Mouse (Mus musculus) granulocyte monocyte progenitor cell, adult 5-6 weeks (primary cell): Measurements from ENCODE around the gene Paqr4. TPM values are rescaled to one million over a fixed set of nuclear protein-coding genes. Genes with fewer than 3 reads are reported as not detected.

Experiments used
- total RNA-seq, 2 experiments: library from RNA; stranded (forward) in 1 of 2; stranded (reverse) in 1 of 2; fragments of 200-712, 200-1000 nt in 1 of 2; fragments of >200 nt in 1 of 2; fragmentation: Nextera tagmentation in 1 of 2; gene quantifications; 2 replicates each; pipeline ENCODE4 v1.2.3; 2014 to 2017

The Paqr4 gene
- total RNA-seq, 2 experiments from 2014 or later = 0.69 to 2.5 TPM

Other genes starting within 250 kb of the Paqr4 start
- gene Zfp213, start 176.6 kb downstream of the Paqr4 start, total RNA-seq (2014; fragmentation: Nextera tagmentation) = 4.9 and 6.9 TPM in 2 replicates
- 9.7 and 10.7 TPM in 2 replicates for gene Zfp213, start 176.6 kb downstream of the Paqr4 start, total RNA-seq (2017)
- 1.7 and 2.2 TPM in 2 replicates for gene Zfp13, start 141.4 kb downstream of the Paqr4 start, total RNA-seq (2014; fragmentation: Nextera tagmentation)
- gene Zfp13, start 141.4 kb downstream of the Paqr4 start, total RNA-seq (2017) = 0.46 and 0.56 TPM in 2 replicates
- not detected in 2 replicates for gene Zscan10, start 140.0 kb downstream of the Paqr4 start, total RNA-seq (2014; fragmentation: Nextera tagmentation)
- not detected in 2 replicates for gene Zscan10, start 140.0 kb downstream of the Paqr4 start, total RNA-seq (2017)
- gene Mmp25, start 95.6 kb downstream of the Paqr4 start, total RNA-seq (2014; fragmentation: Nextera tagmentation) = not detected in 2 replicates
- gene Mmp25, start 95.6 kb downstream of the Paqr4 start, total RNA-seq (2017) = 0.47 and 0.57 TPM in 2 replicates
- not detected in 2 replicates for gene Bicdl2, start 80.4 kb downstream of the Paqr4 start, total RNA-seq (2014; fragmentation: Nextera tagmentation)
- gene Bicdl2, start 80.4 kb downstream of the Paqr4 start, total RNA-seq (2017) = not detected in 2 replicates
- 48.9 and 51.5 TPM in 2 replicates for gene Hcfc1r1, start 67.3 kb downstream of the Paqr4 start, total RNA-seq (2014; fragmentation: Nextera tagmentation)
- 13.5 and 16.6 TPM in 2 replicates for gene Hcfc1r1, start 67.3 kb downstream of the Paqr4 start, total RNA-seq (2017)
- gene Thoc6, start 67.0 kb downstream of the Paqr4 start, total RNA-seq (2014; fragmentation: Nextera tagmentation) = 49.8 and 50.2 TPM in 2 replicates
- 37.1 and 39.3 TPM in 2 replicates for gene Thoc6, start 67.0 kb downstream of the Paqr4 start, total RNA-seq (2017)
- gene Tnfrsf12a, start 63.4 kb downstream of the Paqr4 start, total RNA-seq (2014; fragmentation: Nextera tagmentation) = 5.1 and 7.8 TPM in 2 replicates
- gene Tnfrsf12a, start 63.4 kb downstream of the Paqr4 start, total RNA-seq (2017) = 4.7 and 7.7 TPM in 2 replicates
- gene Cldn6, start 61.6 kb downstream of the Paqr4 start, total RNA-seq (2014; fragmentation: Nextera tagmentation) = 0.67 TPM in 1 of 2 replicates, not detected in the other
- not detected in 2 replicates for gene Cldn6, start 61.6 kb downstream of the Paqr4 start, total RNA-seq (2017)
- not detected in 2 replicates for gene Cldn9, start 56.8 kb downstream of the Paqr4 start, total RNA-seq (2014; fragmentation: Nextera tagmentation)
- not detected in 2 replicates for gene Cldn9, start 56.8 kb downstream of the Paqr4 start, total RNA-seq (2017)
- gene 1520401A03Rik, start 18.1 kb downstream of the Paqr4 start, total RNA-seq (2014; fragmentation: Nextera tagmentation) = not detected in 2 replicates
- gene 1520401A03Rik, start 18.1 kb downstream of the Paqr4 start, total RNA-seq (2017) = not detected in 2 replicates
- gene Pkmyt1, start 14.5 kb downstream of the Paqr4 start, total RNA-seq (2014; fragmentation: Nextera tagmentation) = 63.7 and 86.7 TPM in 2 replicates
- gene Pkmyt1, start 14.5 kb downstream of the Paqr4 start, total RNA-seq (2017) = 22.0 and 24.3 TPM in 2 replicates
- not detected in 2 replicates for gene Kremen2, start 5.0 kb upstream of the Paqr4 start, total RNA-seq (2014; fragmentation: Nextera tagmentation)
- not detected in 2 replicates for gene Kremen2, start 5.0 kb upstream of the Paqr4 start, total RNA-seq (2017)
- 10.3 and 17.5 TPM in 2 replicates for gene Flywch1, start 30.7 kb upstream of the Paqr4 start, total RNA-seq (2014; fragmentation: Nextera tagmentation)
- 15.2 and 22.4 TPM in 2 replicates for gene Flywch1, start 30.7 kb upstream of the Paqr4 start, total RNA-seq (2017)
- gene Flywch2, start 45.2 kb upstream of the Paqr4 start, total RNA-seq (2014; fragmentation: Nextera tagmentation) = 0.80 and 7.2 TPM in 2 replicates
- gene Flywch2, start 45.2 kb upstream of the Paqr4 start, total RNA-seq (2017) = 0.30 TPM in 1 of 2 replicates, not detected in the other
- gene Srrm2, start 49.7 kb upstream of the Paqr4 start, total RNA-seq (2014; fragmentation: Nextera tagmentation) = 563 and 623 TPM in 2 replicates
- 126 TPM in 2 replicates for gene Srrm2, start 49.7 kb upstream of the Paqr4 start, total RNA-seq (2017)
- 318 and 455 TPM in 2 replicates for gene Elob, start 88.3 kb upstream of the Paqr4 start, total RNA-seq (2014; fragmentation: Nextera tagmentation)
- 124 and 129 TPM in 2 replicates for gene Elob, start 88.3 kb upstream of the Paqr4 start, total RNA-seq (2017)
- gene Prss33, start 95.2 kb upstream of the Paqr4 start, total RNA-seq (2014; fragmentation: Nextera tagmentation) = not detected in 2 replicates
- gene Prss33, start 95.2 kb upstream of the Paqr4 start, total RNA-seq (2017) = not detected in 2 replicates
- gene Prss32, start 103.0 kb upstream of the Paqr4 start, total RNA-seq (2014; fragmentation: Nextera tagmentation) = not detected in 2 replicates
- gene Prss32, start 103.0 kb upstream of the Paqr4 start, total RNA-seq (2017) = not detected in 2 replicates
- gene Prss41, start 103.3 kb upstream of the Paqr4 start, total RNA-seq (2014; fragmentation: Nextera tagmentation) = not detected in 2 replicates
- not detected in 2 replicates for gene Prss41, start 103.3 kb upstream of the Paqr4 start, total RNA-seq (2017)
- not detected in 2 replicates for gene Prss21, start 127.2 kb upstream of the Paqr4 start, total RNA-seq (2014; fragmentation: Nextera tagmentation)
- gene Prss21, start 127.2 kb upstream of the Paqr4 start, total RNA-seq (2017) = not detected in 2 replicates
- not detected in 2 replicates for gene Dcpp1, start 140.0 kb upstream of the Paqr4 start, total RNA-seq (2014; fragmentation: Nextera tagmentation)
- gene Dcpp1, start 140.0 kb upstream of the Paqr4 start, total RNA-seq (2017) = not detected in 2 replicates
- gene Dcpp2, start 140.0 kb upstream of the Paqr4 start, total RNA-seq (2014; fragmentation: Nextera tagmentation) = not detected in 2 replicates
- not detected in 2 replicates for gene Dcpp2, start 140.0 kb upstream of the Paqr4 start, total RNA-seq (2017)
- gene Dcpp3, start 176.6 kb upstream of the Paqr4 start, total RNA-seq (2014; fragmentation: Nextera tagmentation) = not detected in 2 replicates
- gene Dcpp3, start 176.6 kb upstream of the Paqr4 start, total RNA-seq (2017) = not detected in 2 replicates
- not detected in 2 replicates for gene Sbp, start 200.8 kb upstream of the Paqr4 start, total RNA-seq (2014; fragmentation: Nextera tagmentation)
- gene Sbp, start 200.8 kb upstream of the Paqr4 start, total RNA-seq (2017) = not detected in 2 replicates
- not detected in 2 replicates for gene Sbpl, start 214.4 kb upstream of the Paqr4 start, total RNA-seq (2014; fragmentation: Nextera tagmentation)
- gene Sbpl, start 214.4 kb upstream of the Paqr4 start, total RNA-seq (2017) = not detected in 2 replicates
- gene Prss30, start 239.7 kb upstream of the Paqr4 start, total RNA-seq (2014; fragmentation: Nextera tagmentation) = not detected in 2 replicates
- gene Prss30, start 239.7 kb upstream of the Paqr4 start, total RNA-seq (2017) = not detected in 2 replicates